ENCODE assay signal across 24 mouse cellular contexts in the genomic region with DNA sequence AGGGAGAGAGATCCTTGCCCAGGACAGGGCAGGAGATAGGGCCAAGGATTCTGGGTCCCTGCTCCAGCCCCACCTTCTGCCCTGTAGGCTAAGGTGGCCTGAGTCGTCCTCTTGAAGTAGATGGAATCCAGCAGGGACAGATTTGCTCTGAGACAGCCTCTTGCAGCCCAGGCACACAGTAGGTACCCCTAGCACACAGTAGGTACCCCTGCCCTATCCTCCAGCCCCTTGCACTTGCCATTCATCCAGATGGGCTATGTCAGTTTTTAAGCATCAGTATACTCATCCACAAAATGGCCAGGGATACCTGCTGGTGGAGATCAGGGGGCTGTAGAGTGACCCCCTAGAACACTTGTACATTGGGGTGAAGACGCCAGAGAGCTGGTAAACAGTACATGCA. TPM values are rescaled to one million over a fixed set of nuclear protein-coding genes. Genes with fewer than 3 reads are reported as not detected.
"Had no signal": no experiment of that assay in that cellular context is flagged by ENCODE, and none has a peak within 500 bp of the region (broad histone marks: within the 10 kb centered on the region; RNA-seq: fewer than 3 reads in every experiment).

No protein-coding gene starts in this region.

- H3K9me3 ChIP-seq: heart, embryonic 13.5 days; heart, embryonic 15.5 days; hindbrain, embryonic 13.5 days; hindbrain, embryonic 15.5 days; kidney, embryonic 15.5 days; limb, embryonic 12.5 days; liver, embryonic 13.5 days had no signal

- H3K9ac ChIP-seq: heart, embryonic 13.5 days; heart, embryonic 15.5 days; hindbrain, embryonic 13.5 days; hindbrain, embryonic 15.5 days; kidney, embryonic 15.5 days; limb, embryonic 12.5 days; liver, embryonic 13.5 days had no signal

- H3K36me3 ChIP-seq: liver, embryonic 13.5 days had no signal

- H3K4me1 ChIP-seq: heart, embryonic 13.5 days; heart, embryonic 15.5 days; kidney, embryonic 15.5 days; limb, embryonic 12.5 days; liver, embryonic 13.5 days had no signal

- DNase-seq: gastrocnemius, postnatal 14 days; gastrocnemius, postnatal 36 days; heart, adult 11 months; heart, adult 2 months; heart, postnatal 14 days; heart, postnatal 36 days; kidney, adult 11 months; kidney, adult 9 months; layer of hippocampus, postnatal 36 days; left cerebral cortex, postnatal 4 days; liver; liver, embryonic 13.5 days had no signal

- H3K4me2 ChIP-seq: heart, embryonic 11.5 days; heart, embryonic 13.5 days; heart, embryonic 15.5 days; hindbrain, embryonic 13.5 days; hindbrain, embryonic 15.5 days; kidney, embryonic 15.5 days; limb, embryonic 12.5 days; liver, embryonic 11.5 days; liver, embryonic 13.5 days had no signal

- H3K4me3 ChIP-seq: heart, adult 2 months; heart, embryonic 13.5 days; heart, embryonic 15.5 days; hindbrain, embryonic 13.5 days; hindbrain, embryonic 15.5 days; kidney, embryonic 15.5 days; limb, embryonic 12.5 days; liver, embryonic 13.5 days had no signal

- H3K27ac ChIP-seq: heart, adult 2 months; heart, embryonic 13.5 days; heart, embryonic 15.5 days; hindbrain, embryonic 13.5 days; hindbrain, embryonic 15.5 days; hindbrain, postnatal 0 days; kidney, embryonic 15.5 days; kidney, postnatal 0 days; limb, embryonic 12.5 days; liver, embryonic 13.5 days had no signal

- ATAC-seq: hindbrain, postnatal 0 days; intestine, embryonic 16.5 days had no signal

- H3K27me3 ChIP-seq: heart, embryonic 15.5 days; hindbrain, embryonic 15.5 days; kidney, embryonic 15.5 days; liver, embryonic 13.5 days had no signal

RNA-seq across cellular contexts. Expression of a gene that starts 41.0 kb away (rescaled TPM):
- total RNA-seq: hematopoietic stem cell, adult 5-6 weeks had no signal
